Mouse (Mus musculus): ENCODE results near the gene Ofd1. TPM values are rescaled to one million over a fixed set of nuclear protein-coding genes. Genes with fewer than 3 reads are reported as not detected.

Ofd1 gene
- polyA plus RNA-seq, 1 experiment from 2014 or later = 5.6 TPM

GRCm38 (mm10) chrX:166351790-166352189, 88.7 kb downstream of the Ofd1 start:
- Histone ChIP-seq H3K4me2 (ENCODE audit: low read depth, low read length) (no peak overlapping the region), H3K9me3 (replicated peaks; ENCODE audit: control insufficient read depth, low read length) (no peaks in the 10 kb centered on the region), H3K4me1 (ENCODE audit: control insufficient read depth, insufficient read depth, low read length) (no peaks in the 10 kb centered on the region), H3K27me3 (ENCODE audit: control insufficient read depth, insufficient read depth, low read length) (peaks cover 8% of the 10 kb centered on the region; the same call in 1 of the 2 replicates), H3K36me3 (ENCODE audit: control insufficient read depth, insufficient read depth, low read length) (no peaks in the 10 kb centered on the region), H3K27ac (ENCODE audit: low read length) (no peak overlapping the region), H3K9ac (ENCODE audit: low read length) (no peak overlapping the region), H3K4me3 (replicated peaks; ENCODE audit: low read length) (no peak overlapping the region)
- ATAC-seq (ENCODE audit: insufficient read depth, low FRiP score) = peak; percentile 47; the same call in 1 of the 2 replicates
- 22% methylated on average over 6 of the region's 6 CpGs for WGBS

- Histone ChIP-seq H3K9me3 (replicated peaks; ENCODE audit: control insufficient read depth, low read length) (no peaks in the 10 kb centered on the region), H3K36me3 (ENCODE audit: control insufficient read depth, insufficient read depth, low read length) (no peaks in the 10 kb centered on the region), H3K27me3 (ENCODE audit: control insufficient read depth, insufficient read depth, low read length) (peaks cover 3% of the 10 kb centered on the region; the same call in 1 of the 2 replicates), H3K4me1 (ENCODE audit: control insufficient read depth, insufficient read depth, low read length) (no peaks in the 10 kb centered on the region), H3K4me2 (ENCODE audit: low read depth, low read length) (no peak overlapping the region), H3K27ac (ENCODE audit: low read length) (no peak overlapping the region), H3K9ac (ENCODE audit: low read length) (no peak overlapping the region), H3K4me3 (replicated peaks; ENCODE audit: low read length) (no peak overlapping the region)
- 74% methylated on average over 4 of the region's 4 CpGs for WGBS
- no peak for ATAC-seq (ENCODE audit: insufficient read depth, low FRiP score)
Measured at GRCm38 (mm10) chrX:166348634-166349033, 91.9 kb downstream of the Ofd1 start.

- no peaks in the 10 kb centered on the region for H3K9me3 ChIP-seq (replicated peaks; ENCODE audit: control insufficient read depth, low read length)
- H3K4me3 ChIP-seq (replicated peaks; ENCODE audit: low read length) = no peak overlapping the region
- WGBS = 74% methylated on average over 6 of the region's 6 CpGs
- H3K36me3 ChIP-seq (ENCODE audit: control insufficient read depth, insufficient read depth, low read length) = no peaks in the 10 kb centered on the region
- no peak overlapping the region for H3K27ac ChIP-seq (ENCODE audit: low read length)
- H3K4me1 ChIP-seq (ENCODE audit: control insufficient read depth, insufficient read depth, low read length) = no peaks in the 10 kb centered on the region
- H3K9ac ChIP-seq (ENCODE audit: low read length) = no peak overlapping the region
- peaks cover 3% of the 10 kb centered on the region; the same call in 1 of the 2 replicates for H3K27me3 ChIP-seq (ENCODE audit: control insufficient read depth, insufficient read depth, low read length)
- no peak overlapping the region for H3K4me2 ChIP-seq (ENCODE audit: low read depth, low read length)
- no peak for ATAC-seq (ENCODE audit: insufficient read depth, low FRiP score)
Measured at GRCm38 (mm10) chrX:166348086-166348485, 92.4 kb downstream of the Ofd1 start.

- H3K4me2 ChIP-seq (ENCODE audit: low read depth, low read length) = peak overlapping the region; percentile 29
- H3K9me3 ChIP-seq (replicated peaks; ENCODE audit: control insufficient read depth, low read length) = no peaks in the 10 kb centered on the region
- H3K9ac ChIP-seq (ENCODE audit: low read length) = no peak overlapping the region
- H3K4me1 ChIP-seq (ENCODE audit: control insufficient read depth, insufficient read depth, low read length) = no peaks in the 10 kb centered on the region
- H3K36me3 ChIP-seq (ENCODE audit: control insufficient read depth, insufficient read depth, low read length) = no peaks in the 10 kb centered on the region
- H3K27me3 ChIP-seq (ENCODE audit: control insufficient read depth, insufficient read depth, low read length) = 0 out of 2 replicates have a peak, but pooled peaks cover 3% of the 10 kb centered on the region
- no peak overlapping the region for H3K27ac ChIP-seq (ENCODE audit: low read length)
- WGBS = 30% methylated on average over 10 of the region's 10 CpGs
- no peak; the same call in 1 of the 2 replicates for ATAC-seq (ENCODE audit: insufficient read depth, low FRiP score)
- peak overlapping the region; percentile 29 for H3K4me3 ChIP-seq (replicated peaks; ENCODE audit: low read length)
Measured at GRCm38 (mm10) chrX:166344228-166345015, 96.1 kb downstream of the Ofd1 start.

- ATAC-seq (ENCODE audit: insufficient read depth, low FRiP score) = no peak
- Histone ChIP-seq H3K36me3 (ENCODE audit: control insufficient read depth, insufficient read depth, low read length) (no peaks in the 10 kb centered on the region), H3K9ac (ENCODE audit: low read length) (no peak overlapping the region), H3K27me3 (ENCODE audit: control insufficient read depth, insufficient read depth, low read length) (0 out of 2 replicates have a peak, but pooled peaks cover 3% of the 10 kb centered on the region), H3K4me1 (ENCODE audit: control insufficient read depth, insufficient read depth, low read length) (no peaks in the 10 kb centered on the region), H3K4me3 (replicated peaks; ENCODE audit: low read length) (no peak overlapping the region), H3K4me2 (ENCODE audit: low read depth, low read length) (no peak overlapping the region), H3K9me3 (replicated peaks; ENCODE audit: control insufficient read depth, low read length) (no peaks in the 10 kb centered on the region), H3K27ac (ENCODE audit: low read length) (no peak overlapping the region)
- 75% methylated on average over 6 of the region's 6 CpGs for WGBS
Measured at GRCm38 (mm10) chrX:166341795-166342194, 98.7 kb downstream of the Ofd1 start.

Other genes with a start within 250 kb of the Ofd1 start
- 39.0 and 39.6 TPM in 2 replicates for gene Gpm6b, start 201.8 kb downstream of the Ofd1 start, polyA plus RNA-seq (2015; fragmentation: Nextera tagmentation; extraction: Ambion mirVana)
- 26.8 and 31.4 TPM in 2 replicates for gene Trappc2, start 130 bp downstream of the Ofd1 start, polyA plus RNA-seq (2015; fragmentation: Nextera tagmentation; extraction: Ambion mirVana)
- 51.2 and 54.4 TPM in 2 replicates for gene Rab9, start 39.2 kb upstream of the Ofd1 start, polyA plus RNA-seq (2015; fragmentation: Nextera tagmentation; extraction: Ambion mirVana)
- 5.2 and 5.4 TPM in 2 replicates for gene Tceanc, start 77.9 kb upstream of the Ofd1 start, polyA plus RNA-seq (2015; fragmentation: Nextera tagmentation; extraction: Ambion mirVana)
- gene Egfl6, start 145.0 kb upstream of the Ofd1 start, polyA plus RNA-seq (2015; fragmentation: Nextera tagmentation; extraction: Ambion mirVana) = 20.7 and 21.5 TPM in 2 replicates

Measured in stomach, embryonic 16.5 days (tissue).